Mouse (Mus musculus) heart, postnatal 0 days (tissue): ENCODE measurements around the gene Slc39a11.

Experiments used
- CTCF ChIP-seq: IDR thresholded peaks from 2 replicates; pipeline ENCODE4 v1.5.1; 2016; ENCODE audit warnings: antibody characterized with exemption, control low read depth, low read depth
- EP300 ChIP-seq: IDR thresholded peaks from 2 replicates; pipeline ENCODE4 v1.6.1; 2016; ENCODE audit warnings: antibody characterized with exemption, low read depth

DNA sequence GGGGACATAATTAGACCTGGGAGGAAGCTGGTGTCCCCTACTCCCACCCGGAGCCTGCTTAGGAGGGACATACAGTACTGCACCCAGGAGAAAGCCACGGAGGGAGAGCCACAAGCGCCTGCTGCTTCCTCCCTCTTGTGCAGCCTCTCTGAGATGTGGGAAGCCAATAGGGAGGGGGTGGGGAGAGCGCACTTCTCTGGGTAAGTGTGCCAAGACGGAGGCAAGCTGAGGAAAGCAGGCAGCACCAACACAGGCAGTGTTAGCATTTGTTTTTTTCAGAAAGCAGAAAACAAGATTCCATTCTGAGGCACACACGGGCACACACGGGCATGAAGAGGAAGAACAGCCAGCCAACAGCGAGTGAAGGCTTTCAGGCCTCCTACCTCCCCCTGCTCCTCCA lies 129.5 kb downstream of the Slc39a11 start:
- TF ChIP-seq CTCF (no peak), EP300 (no peak)
